Mouse (Mus musculus): ENCODE data around the gene Rbm4b. TPM values are rescaled to one million over a fixed set of nuclear protein-coding genes. Genes with fewer than 3 reads are reported as not detected.
"Not testable (repeated sequence)": the region's sequence is repeated elsewhere in the genome, so short reads cannot be mapped to it uniquely, and the experiment has no call there.

Rbm4b gene
- total RNA-seq, 2 experiments from 2014 or later, result 5.9 to 7.0 TPM

DNA sequence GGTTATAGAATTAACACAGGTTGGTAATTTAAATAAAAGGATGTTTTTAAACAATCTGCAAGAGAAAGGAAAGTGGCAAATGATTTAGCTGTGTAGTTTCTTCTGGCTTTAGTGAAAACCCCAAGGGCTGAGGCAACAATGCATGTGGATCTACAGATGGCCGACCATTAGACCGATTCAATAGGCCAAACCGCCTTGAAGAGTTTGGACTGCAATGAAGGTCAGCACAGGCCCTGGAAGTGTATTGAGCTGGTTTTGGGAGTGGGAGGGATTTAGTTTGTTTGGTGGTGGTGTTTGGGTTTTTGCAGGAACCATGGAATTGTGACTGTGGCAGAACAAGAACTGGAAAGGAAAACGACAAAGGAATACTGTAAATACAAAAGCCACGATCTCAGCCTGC is 42.8 kb downstream of the Rbm4b start:
- intact Hi-C loops (cut with DNase I), result no loop called here
- DNase-seq, result no peak

- DNase-seq, result no peak
- intact Hi-C loops (cut with DNase I), result no loop called here
Observed at GRCm38 (mm10) chr19:4802691-4803091, 46.4 kb downstream of the Rbm4b start.

- no peak for DNase-seq
- intact Hi-C loops (cut with DNase I), result no loop called here
Observed at GRCm38 (mm10) chr19:4803283-4803682, 47.0 kb downstream of the Rbm4b start.

GRCm38 (mm10) chr19:4810309-4810708 is 54.0 kb downstream of the Rbm4b start:
- intact Hi-C loops (cut with DNase I), result loop anchor here (2.0 to 5.0 kb wide), 2 partner anchors 54 to 152 kb away; partner anchors contain the start of genes Mrpl11 and Rbm4b
- no peak for DNase-seq

DNA sequence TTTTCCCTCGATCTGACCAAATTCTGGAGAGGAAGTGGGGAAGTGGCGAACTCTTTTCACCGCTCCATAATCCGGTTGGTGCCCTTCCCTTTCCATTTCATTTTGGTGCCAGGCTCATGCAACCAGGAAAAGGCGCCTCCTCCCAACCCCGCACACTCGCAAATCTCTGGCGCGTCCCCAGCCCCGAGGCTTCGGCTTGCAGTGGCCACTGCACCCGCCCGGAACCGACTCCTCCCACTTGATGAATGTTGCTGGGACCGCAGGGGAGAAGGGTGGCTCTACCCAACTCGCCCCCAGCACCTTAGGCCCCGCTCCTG is 54.4 kb downstream of the Rbm4b start:
- intact Hi-C loops (cut with DNase I), result loop anchor here (2.0 to 5.0 kb wide), 2 partner anchors 54 to 152 kb away; partner anchors contain the start of genes Mrpl11 and Rbm4b

DNA sequence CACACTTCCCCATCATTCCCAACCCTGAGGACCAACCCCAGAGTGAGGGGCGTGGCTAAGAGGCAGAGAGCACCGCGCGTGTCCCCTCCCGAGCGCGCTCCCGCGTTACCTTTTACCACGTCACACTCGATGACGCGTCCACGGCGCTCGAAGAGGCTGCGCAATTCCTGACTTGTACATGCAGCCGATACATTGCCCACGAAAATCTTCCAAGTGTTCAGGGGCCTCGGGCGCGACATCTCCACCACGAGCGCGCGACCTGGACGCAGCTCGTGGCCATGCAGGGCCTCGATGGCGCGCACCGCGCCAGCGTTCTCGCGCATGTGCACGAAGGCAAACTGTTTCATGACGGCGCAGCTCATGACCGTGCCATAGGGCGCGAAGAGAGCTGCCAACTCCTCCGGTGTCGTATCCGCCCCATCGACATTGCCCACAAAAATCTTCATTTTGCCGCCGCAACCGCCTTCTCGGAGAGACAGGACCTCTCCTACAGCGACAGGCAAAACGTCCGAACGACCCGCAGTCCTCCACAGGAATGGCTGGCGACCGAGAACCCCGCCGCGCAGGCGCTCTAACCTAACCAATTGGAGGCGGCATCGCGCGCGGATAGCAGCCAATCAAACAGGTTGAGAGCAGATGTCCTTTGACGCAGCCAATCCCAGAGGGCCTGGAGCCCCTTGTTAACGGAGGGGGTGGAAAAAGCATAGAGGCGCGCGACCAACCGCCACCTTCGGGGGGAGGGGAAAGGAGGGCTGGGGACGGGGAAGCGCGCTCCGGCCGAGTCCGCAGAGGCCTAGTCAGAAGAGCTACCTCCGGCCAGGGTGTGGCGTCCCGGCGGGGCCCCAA is 55.0 kb downstream of the Rbm4b start, which contains the start of the genes Gm21992 and Rbm14:
TSS of gene Gm21992 (minus strand) at position 550 of the 846 bp plus-strand sequence.
TSS of gene Rbm14 (minus strand) at position 572 of the 846 bp plus-strand sequence.
- DNase-seq, result peak; percentile 95 to 98
- intact Hi-C loops (cut with DNase I), result loop anchor here (2.0 to 5.0 kb wide), 2 partner anchors 54 to 151 kb away; partner anchors contain the start of genes Mrpl11 and Rbm4b

More for the DNA sequence above, 54.4 kb downstream of the Rbm4b start:
- DNase-seq, result no peak

DNA sequence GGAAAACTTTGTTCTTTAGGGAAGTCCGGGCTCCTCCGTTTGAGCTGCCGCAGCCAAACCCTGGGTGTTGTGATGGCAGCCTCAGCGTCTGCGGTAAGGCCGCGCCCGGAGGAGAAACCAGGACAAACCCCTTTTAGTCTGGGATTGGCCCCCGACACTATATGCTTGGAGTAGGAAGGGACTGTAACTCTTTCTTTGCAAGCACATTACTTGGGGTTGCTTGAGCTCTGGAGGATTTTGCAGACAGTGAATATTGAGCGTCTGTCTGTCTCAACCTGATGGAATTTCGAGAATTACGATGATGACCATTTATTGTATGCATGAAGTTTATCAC is 55.6 kb downstream of the Rbm4b start:
- intact Hi-C loops (cut with DNase I), result loop anchor here (2.0 to 5.0 kb wide), 2 partner anchors 55 to 150 kb away; partner anchors contain the start of genes Mrpl11 and Rbm4b

DNA sequence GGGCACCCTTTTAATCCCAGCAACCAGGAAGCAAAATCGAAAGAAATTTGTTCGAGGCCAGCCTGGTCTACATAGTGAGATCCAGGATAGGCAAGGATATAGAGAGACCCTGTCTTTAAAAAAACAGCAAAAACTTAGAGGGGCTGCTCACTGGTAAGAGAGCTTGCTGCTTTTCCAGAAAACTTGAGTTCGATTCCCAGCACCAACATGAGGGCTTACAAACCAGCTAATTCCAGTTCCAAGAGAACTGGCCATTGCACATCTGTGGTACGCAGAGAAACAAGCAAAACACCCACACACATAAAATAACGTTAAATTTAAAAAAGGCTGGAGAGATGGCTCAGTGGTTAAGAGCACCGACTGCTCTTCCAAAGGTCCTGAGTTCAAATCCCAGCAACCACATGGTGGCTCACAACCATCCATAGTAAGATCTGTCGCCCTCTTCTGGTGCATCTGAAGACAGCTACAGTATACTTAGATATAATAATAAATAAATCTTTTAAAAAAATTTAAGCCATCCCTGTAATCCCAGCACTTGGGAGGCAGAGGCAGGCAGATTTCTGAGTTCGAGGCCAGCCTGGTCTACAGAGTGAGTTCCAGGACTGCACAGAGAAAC is 56.1 kb downstream of the Rbm4b start:
- intact Hi-C loops (cut with DNase I), result loop anchor here (5.0 kb wide), 1 partner anchor 150 kb away; the partner anchor contains the start of gene Mrpl11
- DNase-seq, result not testable (repeated sequence)

More for the DNA sequence above, 55.6 kb downstream of the Rbm4b start:
- no peak for DNase-seq

GRCm38 (mm10) chr19:4813015-4813414 is 56.7 kb downstream of the Rbm4b start:
- no peak for DNase-seq
- intact Hi-C loops (cut with DNase I), result loop anchor here (5.0 kb wide), 1 partner anchor 149 kb away; the partner anchor contains the start of gene Mrpl11

Other genes with a start within 250 kb of the Rbm4b start
- 10 to 100 TPM; 36.9 to 43.8 TPM for gene Pcx, start 246.0 kb upstream of the Rbm4b start, total RNA-seq (2021)
- gene Lrfn4, start 140.8 kb upstream of the Rbm4b start, total RNA-seq (2021), result 1 to 10 TPM; 7.7 to 9.2 TPM
- gene Rce1, start 130.9 kb upstream of the Rbm4b start, total RNA-seq (2021), result 10 to 100 TPM in 1 of 2 experiments, 1 to 10 TPM in 1; 9.4 to 10.1 TPM
- gene Gm960, start 57.8 kb upstream of the Rbm4b start, total RNA-seq (2021), result not detected
- gene Sptbn2, start 45.3 kb upstream of the Rbm4b start, total RNA-seq (2021), result under 1 TPM; 0.19 to 0.22 TPM
- gene Rbm4, start 37.4 kb downstream of the Rbm4b start, total RNA-seq (2021), result 10 to 100 TPM; 42.5 to 43.7 TPM
- 10 to 100 TPM; 18.3 to 19.8 TPM for gene Gm21992, start 55.1 kb downstream of the Rbm4b start, total RNA-seq (2021)
- 10 to 100 TPM; 23.0 to 24.5 TPM for gene Rbm14, start 55.1 kb downstream of the Rbm4b start, total RNA-seq (2021)
- 10 to 100 TPM; 28.4 to 30.3 TPM for gene Ccs, start 82.8 kb downstream of the Rbm4b start, total RNA-seq (2021)
- gene Ccdc87, start 82.9 kb downstream of the Rbm4b start, total RNA-seq (2021), result not detected
- gene Ctsf, start 98.6 kb downstream of the Rbm4b start, total RNA-seq (2021), result 10 to 100 TPM; 84.5 to 90.7 TPM
- gene Actn3, start 121.4 kb downstream of the Rbm4b start, total RNA-seq (2021), result under 1 TPM; 0.30 to 0.44 TPM
- gene Zdhhc24, start 122.2 kb downstream of the Rbm4b start, total RNA-seq (2021), result 1 to 10 TPM; 3.2 to 3.4 TPM
- gene Bbs1, start 150.1 kb downstream of the Rbm4b start, total RNA-seq (2021), result 1 to 10 TPM; 2.3 to 5.1 TPM
- gene Dpp3, start 171.8 kb downstream of the Rbm4b start, total RNA-seq (2021), result 10 to 100 TPM; 17.4 to 21.3 TPM
- 1 to 10 TPM; 1.6 to 3.3 TPM for gene Peli3, start 186.6 kb downstream of the Rbm4b start, total RNA-seq (2021)
- gene Mrpl11, start 205.7 kb downstream of the Rbm4b start, total RNA-seq (2021), result 10 to 100 TPM; 69.1 to 69.9 TPM
- gene Npas4, start 233.8 kb downstream of the Rbm4b start, total RNA-seq (2021), result not detected